Mouse (Mus musculus) CD4-positive naive resting alpha-beta T cell, adult 76 days (primary cell): ENCODE measurements around the gene Frk. TPM values are rescaled to one million over a fixed set of nuclear protein-coding genes. Genes with fewer than 3 reads are reported as not detected.

Source experiments
- total RNA-seq: library from RNA; stranded (reverse); gene quantifications from one replicate; pipeline ENCODE4 v1.2.4, GENCODE M21; 2023

Gene Frk
- total RNA-seq, result not detected

DNA sequence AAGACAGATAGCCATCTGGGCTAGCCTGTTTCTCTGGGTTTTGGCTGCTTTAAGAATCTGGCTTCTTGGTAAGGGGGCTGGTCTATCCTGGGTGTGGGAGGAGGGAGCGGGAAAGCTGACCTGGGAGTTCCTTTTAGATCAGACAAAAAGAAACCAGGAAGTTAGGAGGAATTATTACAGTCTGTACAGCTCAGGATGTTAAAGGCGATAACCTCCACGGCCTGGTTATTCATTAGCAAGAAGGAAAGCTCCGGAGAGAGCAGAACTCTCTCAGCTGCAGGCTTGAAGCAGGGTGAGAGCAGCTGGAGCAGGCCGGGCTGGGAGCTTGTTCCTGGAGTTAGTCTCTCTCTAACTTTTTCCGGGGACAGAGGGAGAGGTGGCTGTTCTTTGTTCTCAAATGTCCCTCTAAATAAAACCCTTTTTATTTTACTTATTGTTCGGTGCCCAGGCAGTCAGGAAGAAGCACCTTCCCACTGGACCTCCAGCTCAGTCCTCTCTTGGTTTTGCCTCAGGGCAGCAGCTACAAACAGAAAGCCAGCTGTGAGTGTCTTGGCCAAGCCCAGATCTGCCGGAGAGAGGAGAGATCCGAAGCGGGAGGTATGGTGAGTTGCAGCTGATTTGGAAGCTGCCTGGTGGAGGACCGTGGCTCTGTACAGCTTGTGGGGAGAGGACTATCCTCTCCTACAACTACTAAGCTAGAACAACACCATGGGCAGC is at the start of gene Frk:
Frk (plus strand) TSS at position 103 of the 717 bp plus-strand sequence.

Other genes with a start within 250 kb of the Frk start
- gene Tspyl1, start 201.2 kb upstream of the Frk start, total RNA-seq, result 113 TPM
- gene Tspyl4, start 186.0 kb upstream of the Frk start, total RNA-seq, result 13.2 TPM
- gene Col10a1, start 93.4 kb upstream of the Frk start, total RNA-seq, result not detected
- 60.9 TPM for gene Nt5dc1, start 64.8 kb upstream of the Frk start, total RNA-seq